Mouse (Mus musculus) lung, postnatal 10 days (tissue): ENCODE measurements around the gene Vmn2r24.
"Not testable (repeated sequence)": the region's sequence is repeated elsewhere in the genome, so short reads cannot be mapped to it uniquely, and the experiment has no call there.

ENCODE experiments used
- DNase-seq: peaks from one replicate; pipeline ENCODE4 v3.0.0; 2021

Vmn2r24 gene

DNA sequence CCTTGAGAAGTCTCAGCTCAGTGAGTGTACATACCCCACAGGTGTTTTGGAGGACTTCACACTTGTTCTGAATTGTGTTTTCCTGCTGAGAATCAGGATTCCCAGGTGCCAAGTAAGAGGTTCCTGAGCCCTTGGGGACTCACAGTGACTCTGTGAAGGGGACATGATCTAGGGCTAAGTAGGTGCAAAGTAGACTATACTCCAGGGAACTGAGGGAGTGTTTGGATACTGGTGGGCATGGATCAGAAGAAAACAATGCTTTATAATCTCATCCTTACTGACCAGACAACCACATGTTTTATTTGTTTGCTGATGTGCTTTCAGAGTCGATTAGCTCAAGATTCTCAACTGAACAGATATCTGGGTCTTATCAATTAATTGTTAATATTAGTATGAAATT lies at the start of gene Vmn2r24:
Vmn2r24 (plus strand) TSS at position 301 of the 400 bp plus-strand sequence.
- no peak for DNase-seq

DNA sequence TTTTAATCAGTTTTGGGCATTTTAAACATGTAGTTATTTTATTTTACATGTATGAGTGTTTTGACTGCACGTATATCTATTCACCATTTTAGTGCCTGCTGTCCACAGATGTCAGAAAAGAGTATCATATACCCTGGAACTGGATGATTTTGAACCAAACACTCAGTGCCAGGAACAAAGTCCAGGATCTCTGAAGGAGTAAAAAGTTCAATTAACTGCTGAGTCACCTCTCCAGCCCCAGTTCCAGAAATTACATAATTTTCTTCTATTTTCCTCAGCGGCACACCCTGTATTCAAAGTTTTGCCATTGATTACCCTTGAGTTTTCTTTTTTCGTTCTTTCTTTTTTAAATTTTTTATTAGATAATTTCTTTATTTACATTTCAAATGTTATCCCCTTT lies 8.6 kb upstream of the Vmn2r24 start:
- no peak for DNase-seq

DNA sequence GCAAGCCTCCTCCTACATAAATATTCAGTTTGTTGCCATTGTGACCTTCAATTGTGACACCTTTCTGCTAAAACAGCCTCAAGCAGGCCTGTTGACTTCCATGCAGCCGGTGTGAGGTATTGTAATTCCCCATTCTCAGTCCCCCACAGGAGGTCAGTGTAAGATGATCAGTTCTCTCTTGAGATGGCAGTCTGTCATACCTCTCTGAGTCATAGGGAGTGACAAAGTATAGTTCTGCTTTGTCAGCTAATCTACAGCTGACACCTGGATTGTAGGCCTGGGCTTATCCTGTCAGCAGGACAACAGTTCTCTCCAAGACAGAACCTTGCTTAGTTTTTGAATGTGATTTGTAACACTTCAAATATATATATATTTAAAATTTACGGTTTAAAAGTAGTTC lies 6.2 kb downstream of the Vmn2r24 start:
- DNase-seq: no peak

DNA sequence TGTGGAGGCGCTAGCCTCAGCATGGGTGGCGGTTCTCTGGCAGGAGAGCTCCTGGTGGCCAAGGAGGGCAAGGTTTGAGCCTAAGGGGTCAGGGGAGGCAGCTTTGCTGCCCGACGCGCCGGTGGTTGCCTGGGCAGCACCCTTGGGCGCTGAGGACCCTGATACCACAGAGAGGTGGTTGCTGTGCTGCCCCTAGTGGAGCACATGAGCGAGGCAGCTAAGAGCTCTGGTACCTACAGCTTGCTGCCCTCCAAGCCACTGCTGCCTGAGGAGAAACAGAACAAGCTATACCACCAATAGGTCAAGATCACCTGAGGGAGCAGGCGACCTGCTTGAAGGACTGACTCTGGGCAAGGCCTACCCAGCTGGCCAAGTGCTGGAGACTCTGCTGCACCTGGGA lies 15.1 kb downstream of the Vmn2r24 start:
- DNase-seq: no peak

DNA sequence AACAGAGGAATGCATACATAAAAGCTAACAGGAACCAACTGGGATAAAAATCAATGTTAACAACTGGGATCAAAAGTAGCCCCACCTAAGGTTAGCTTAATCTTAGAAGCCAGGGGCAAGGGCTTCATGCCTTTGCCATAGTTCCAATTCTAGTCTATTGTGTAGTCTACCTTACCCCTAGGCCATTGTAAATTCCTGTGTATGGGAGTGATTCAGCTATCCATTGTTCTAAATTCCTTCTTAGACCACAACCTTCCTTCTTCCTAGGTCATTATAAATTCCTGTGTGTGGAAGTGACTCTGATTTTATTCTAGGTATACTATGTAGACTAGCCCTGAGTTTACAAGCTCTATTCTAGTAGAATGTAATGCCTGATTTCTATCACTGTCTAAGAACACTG lies 31.6 kb downstream of the Vmn2r24 start:
- not testable (repeated sequence) for DNase-seq

DNA sequence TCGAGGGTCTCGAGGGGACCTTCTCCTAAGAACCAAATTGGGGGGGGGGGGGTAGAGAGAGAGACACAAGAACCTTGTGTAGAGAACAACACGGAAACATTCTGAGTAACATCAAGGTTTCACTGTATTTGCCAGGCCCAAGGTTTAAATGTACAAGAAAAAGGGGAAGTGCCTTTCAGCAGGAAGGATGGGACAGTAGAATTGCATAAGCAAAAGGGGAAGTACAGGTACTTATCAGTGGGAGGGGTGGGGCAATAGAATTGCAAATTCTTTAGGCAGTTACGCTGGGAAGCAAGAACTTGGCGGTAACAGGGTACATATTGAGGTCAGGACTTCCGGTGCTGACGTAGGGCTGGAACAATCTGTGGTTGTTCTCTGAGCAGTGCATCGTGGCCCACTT lies 41.3 kb downstream of the Vmn2r24 start:
- DNase-seq: no peak

DNA sequence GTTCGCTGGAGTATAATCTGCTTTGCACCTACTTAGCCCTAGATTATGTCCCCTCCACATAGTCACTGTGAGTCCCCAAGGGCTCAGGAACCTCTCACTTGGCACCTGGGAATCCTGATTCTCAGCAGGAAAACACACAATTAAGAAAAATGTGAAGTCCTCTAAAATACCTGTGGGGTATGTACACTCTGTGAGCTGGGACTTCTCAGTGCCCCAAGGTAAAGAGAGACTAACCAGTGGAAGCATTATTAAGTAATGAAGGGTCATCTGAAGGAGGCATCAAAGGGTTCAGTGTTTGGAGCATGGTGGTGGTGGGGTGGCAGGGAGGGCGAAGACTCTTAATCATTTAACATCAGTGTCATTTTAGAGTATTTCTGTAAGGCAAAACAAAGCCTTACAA lies 74.7 kb downstream of the Vmn2r24 start, which contains the start of gene Vmn2r25:
Vmn2r25 (minus strand) TSS at position 101 of the 400 bp plus-strand sequence.
- not testable (repeated sequence) for DNase-seq
